Mouse (Mus musculus) spleen, embryonic (tissue): ENCODE data around the gene Tmem108.

Experiments
- CTCF ChIA-PET: fragments of 350-600 bp; sonication (Branson Sonifier 250); formaldehyde crosslinking; loops from one replicate; lab custom pipeline; 2022; lab: Charles Lee

Tmem108 gene

GRCm38 (mm10) chr9:103761647-103762084 is at the start of gene Tmem108:
Gene Tmem108 (minus strand): TSS chr9:103761837.
- CTCF ChIA-PET, result no interaction called here

GRCm38 (mm10) chr9:103789029-103789428 is 27.4 kb upstream of the Tmem108 start:
- CTCF ChIA-PET, result no interaction called here

GRCm38 (mm10) chr9:103784156-103784555 is 22.5 kb upstream of the Tmem108 start:
- CTCF ChIA-PET, result no interaction called here

- CTCF ChIA-PET, result no interaction called here
These were observed 21.6 kb upstream of the Tmem108 start for GRCm38 (mm10) chr9:103783276-103783675.

GRCm38 (mm10) chr9:103782306-103782705 is 20.7 kb upstream of the Tmem108 start:
- CTCF ChIA-PET, result no interaction called here

GRCm38 (mm10) chr9:103781407-103781806 is 19.8 kb upstream of the Tmem108 start:
- CTCF ChIA-PET, result no interaction called here

GRCm38 (mm10) chr9:103780598-103780997 is 19.0 kb upstream of the Tmem108 start:
- CTCF ChIA-PET, result no interaction called here

GRCm38 (mm10) chr9:103778185-103778584 is 16.5 kb upstream of the Tmem108 start:
- CTCF ChIA-PET, result no interaction called here

GRCm38 (mm10) chr9:103761151-103761571 is 476 bp downstream of the Tmem108 start:
- CTCF ChIA-PET, result no interaction called here

- CTCF ChIA-PET, result no interaction called here
These were observed 1.3 kb downstream of the Tmem108 start for GRCm38 (mm10) chr9:103760356-103760755.

- CTCF ChIA-PET, result interaction anchor here (0.6 to 0.7 kb wide), 2 partner anchors 11 to 52 kb away, joined by 3 to 4 read pairs; no protein-coding TSS in a partner anchor
These were observed 1.8 kb downstream of the Tmem108 start for GRCm38 (mm10) chr9:103759829-103760228.

GRCm38 (mm10) chr9:103758930-103759695 is 2.5 kb downstream of the Tmem108 start:
- CTCF ChIA-PET, result interaction anchor here (0.6 to 0.7 kb wide), 2 partner anchors 51 to 428 kb away, joined by 4 to 12 read pairs; no protein-coding TSS in a partner anchor

- CTCF ChIA-PET, result interaction anchor here (0.6 to 0.7 kb wide), 2 partner anchors 41 to 1575 kb away, joined by 3 to 4 read pairs; no protein-coding TSS in a partner anchor
These were observed 3.4 kb downstream of the Tmem108 start for GRCm38 (mm10) chr9:103758246-103758645.

- CTCF ChIA-PET, result no interaction called here
These were observed 9.0 kb downstream of the Tmem108 start for GRCm38 (mm10) chr9:103752618-103753017.

GRCm38 (mm10) chr9:103751568-103751967 is 10.1 kb downstream of the Tmem108 start:
- CTCF ChIA-PET, result interaction anchor here (0.7 kb wide), 1 partner anchor 25 kb away, joined by 8 read pairs; no protein-coding TSS in a partner anchor

- CTCF ChIA-PET, result no interaction called here
These were observed 11.1 kb downstream of the Tmem108 start for GRCm38 (mm10) chr9:103750491-103750890.

- CTCF ChIA-PET, result no interaction called here
These were observed 15.0 kb downstream of the Tmem108 start for GRCm38 (mm10) chr9:103746598-103746997.

- CTCF ChIA-PET, result interaction anchor here (0.7 kb wide), 1 partner anchor 14 kb away, joined by 3 read pairs; no protein-coding TSS in a partner anchor
These were observed 21.5 kb downstream of the Tmem108 start for GRCm38 (mm10) chr9:103740145-103740544.

GRCm38 (mm10) chr9:103739062-103739461 is 22.6 kb downstream of the Tmem108 start:
- CTCF ChIA-PET, result no interaction called here

GRCm38 (mm10) chr9:103729716-103730115 is 31.9 kb downstream of the Tmem108 start:
- CTCF ChIA-PET, result interaction anchor here (0.6 kb wide), 1 partner anchor 449 kb away, joined by 8 read pairs; no protein-coding TSS in a partner anchor

- CTCF ChIA-PET, result interaction anchor here (0.6 kb wide), 1 partner anchor 24 kb away, joined by 8 read pairs; no protein-coding TSS in a partner anchor
These were observed 34.7 kb downstream of the Tmem108 start for GRCm38 (mm10) chr9:103726751-103727462.

GRCm38 (mm10) chr9:103725497-103725896 is 36.1 kb downstream of the Tmem108 start:
- CTCF ChIA-PET, result no interaction called here
